Mouse (Mus musculus) myocyte (in vitro differentiated cells): ENCODE measurements at regions not wholly inside any gene's neighbourhood (a gene's known extent, or its start where the extent isn't known, plus 50 kb on each side); places are given as distances from the start of the nearest gene placed in this dataset.
A peak's percentile ranks its signal among the peaks of the same experiment; 100 is the strongest.

Experiments used
- H3K27me3 ChIP-seq: one replicate; pipeline ENCODE4 v1.6.1; 2011; ENCODE audit not compliant: control insufficient read depth, insufficient read depth, insufficient read length
- H3K36me3 ChIP-seq: one replicate; pipeline ENCODE4 v1.6.1; 2011; ENCODE audit not compliant: control insufficient read depth, insufficient read depth
- H3K4me2 ChIP-seq: one replicate; pipeline ENCODE4 v1.6.1; 2011; ENCODE audit warnings: low read depth, control low read depth
- H3K4me3 ChIP-seq: one replicate; pipeline ENCODE4 v1.5.1; 2011; ENCODE audit warnings: mild to moderate bottlenecking, control low read depth, moderate library complexity
- H3K79me2 ChIP-seq: one replicate; pipeline ENCODE4 v1.6.1; 2011; ENCODE audit not compliant: control insufficient read depth, insufficient read depth
- H3ac ChIP-seq: one replicate; pipeline ENCODE4 v1.6.1; 2011; ENCODE audit not compliant: control insufficient read depth, insufficient read length
- CEBPB ChIP-seq: IDR thresholded peaks from 2 replicates; pipeline ENCODE4 v1.6.1; 2011; ENCODE audit warnings: mild to moderate bottlenecking, moderate library complexity; ENCODE audit not compliant: poor library complexity, insufficient read depth, severe bottlenecking
- E2F4 ChIP-seq: IDR thresholded peaks from one replicate; pipeline ENCODE4 v1.6.1; 2011; ENCODE audit warnings: mild to moderate bottlenecking, control low read depth, moderate library complexity; ENCODE audit not compliant: insufficient read depth
- MAX ChIP-seq: IDR thresholded peaks from one replicate; pipeline ENCODE4 v1.6.1; 2011; ENCODE audit warnings: low read depth, mild to moderate bottlenecking, control low read depth
- MYOD1 ChIP-seq, 3 experiments: IDR thresholded peaks; one replicate each; pipeline ENCODE4 v1.6.1; 2011; ENCODE audit warnings: control low read depth in 2 of 3, low read depth in 2 of 3, mild to moderate bottlenecking in 2 of 3, moderate library complexity in 1 of 3; ENCODE audit not compliant: insufficient read length in 2 of 3, control insufficient read depth in 1 of 3
- MYOG ChIP-seq, 3 experiments: IDR thresholded peaks; one replicate each; pipeline ENCODE4 v1.6.1; 2011; ENCODE audit warnings: control low read depth in 2 of 3, low read depth in 2 of 3, mild to moderate bottlenecking in 2 of 3; ENCODE audit not compliant: insufficient read length in 2 of 3, control insufficient read depth in 1 of 3, insufficient read depth in 1 of 3
- POLR2A ChIP-seq: IDR thresholded peaks from one replicate; pipeline ENCODE4 v1.6.1; 2011; ENCODE audit warnings: low read depth, mild to moderate bottlenecking, control low read depth, moderate library complexity; ENCODE audit not compliant: insufficient read length
- POLR2AphosphoS2 ChIP-seq: IDR thresholded peaks from one replicate; pipeline ENCODE4 v1.6.1; 2011; ENCODE audit warnings: low read depth, control low read depth; ENCODE audit not compliant: insufficient read length
- REST ChIP-seq: IDR thresholded peaks from one replicate; pipeline ENCODE4 v1.6.1; 2011; ENCODE audit warnings: mild to moderate bottlenecking, control low read depth, moderate library complexity; ENCODE audit not compliant: insufficient read depth, insufficient read length
- SRF ChIP-seq: IDR thresholded peaks from one replicate; pipeline ENCODE4 v1.6.1; 2011; ENCODE audit warnings: low read depth; ENCODE audit not compliant: control insufficient read depth, insufficient read length
- TCF12 ChIP-seq: IDR thresholded peaks from one replicate; pipeline ENCODE4 v1.6.1; 2011; ENCODE audit warnings: mild to moderate bottlenecking, control low read depth; ENCODE audit not compliant: poor library complexity, insufficient read depth, severe bottlenecking
- TCF3 ChIP-seq: IDR thresholded peaks from one replicate; pipeline ENCODE4 v1.6.1; 2011; ENCODE audit warnings: low read depth, control low read depth; ENCODE audit not compliant: insufficient read length
- USF1 ChIP-seq: IDR thresholded peaks from one replicate; pipeline ENCODE4 v1.6.1; 2011; ENCODE audit warnings: low read depth, mild to moderate bottlenecking, control low read depth, moderate library complexity

DNA sequence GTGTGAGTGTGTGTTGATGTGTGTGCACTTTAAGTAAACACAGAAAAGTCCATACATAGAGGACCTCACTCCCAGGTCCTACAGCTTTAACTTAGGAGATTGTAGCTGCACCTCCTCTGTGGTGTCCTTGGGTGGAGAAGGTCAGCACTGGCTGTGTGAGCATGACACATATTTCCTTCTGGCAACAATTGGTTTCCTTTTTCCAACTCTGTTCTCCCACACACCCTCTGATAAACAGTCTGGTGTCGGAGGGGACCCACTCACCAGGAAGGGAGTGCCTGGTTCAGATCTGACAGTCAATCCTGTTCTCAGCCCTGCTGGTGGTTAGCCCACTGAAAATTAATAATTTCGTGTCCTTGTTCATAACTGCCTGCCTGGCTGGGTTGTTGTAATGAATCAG lies 276.7 kb downstream of the Ccdc91 start:
- Histone ChIP-seq H3K79me2 (no peaks in the 10 kb centered on the region), H3K4me3 (no peak overlapping the region), H3K27me3 (no peaks in the 10 kb centered on the region), H3K36me3 (no peaks in the 10 kb centered on the region), H3K4me2 (no peak overlapping the region), H3ac (no peak overlapping the region)
- TF ChIP-seq TCF12 = no peak
- TF ChIP-seq MYOD1 (IDR thresholded peaks at IDR 0.05; ENCODE audit: control insufficient read depth in 1 of 3, insufficient read length in 2 of 3, low read depth in 2 of 3) = no peak
- no peak for TF ChIP-seq MYOG (IDR thresholded peaks at IDR 0.05; ENCODE audit: control insufficient read depth in 1 of 3, insufficient read depth in 1 of 3, insufficient read length in 2 of 3, low read depth in 2 of 3)
- no peak for TF ChIP-seq POLR2AphosphoS2
- TF ChIP-seq CEBPB = no peak
- no peak for TF ChIP-seq REST
- no peak for TF ChIP-seq E2F4
- TF ChIP-seq POLR2A = no peak
- no peak for TF ChIP-seq SRF
- TF ChIP-seq MAX = no peak
- TF ChIP-seq USF1 = no peak
- no peak for TF ChIP-seq TCF3

DNA sequence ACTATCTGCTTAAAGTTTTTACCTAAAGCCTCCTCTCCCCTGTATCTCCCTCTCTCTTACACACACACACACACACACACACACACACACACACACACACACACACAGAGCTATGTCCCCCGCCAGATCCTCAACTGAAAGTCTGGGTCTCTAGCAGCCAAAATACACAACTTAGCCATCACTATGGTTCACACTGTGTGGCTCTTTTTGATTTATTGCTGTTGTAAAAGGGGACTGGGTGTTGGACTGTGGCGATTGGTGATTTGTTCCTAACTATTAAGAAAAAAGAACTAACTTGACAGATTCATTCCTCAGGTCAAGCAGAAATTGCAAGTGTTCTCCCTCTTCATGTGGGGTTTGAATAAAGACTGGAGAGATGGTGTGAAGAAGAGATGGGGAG lies 278.2 kb downstream of the Ccdc91 start:
- no peaks in the 10 kb centered on the region for H3K27me3 ChIP-seq
- no peaks in the 10 kb centered on the region for H3K36me3 ChIP-seq
- TF ChIP-seq SRF = no peak
- no peak for TF ChIP-seq CEBPB
- TF ChIP-seq TCF12 = no peak
- TF ChIP-seq TCF3 = no peak
- no peak for TF ChIP-seq REST
- TF ChIP-seq POLR2A = no peak
- TF ChIP-seq MYOG (IDR thresholded peaks at IDR 0.05; ENCODE audit: control insufficient read depth in 1 of 3, insufficient read depth in 1 of 3, insufficient read length in 2 of 3, low read depth in 2 of 3) = no peak
- no peak for TF ChIP-seq MAX
- TF ChIP-seq POLR2AphosphoS2 = no peak
- no peak for TF ChIP-seq USF1
- TF ChIP-seq E2F4 = no peak
- TF ChIP-seq MYOD1 (IDR thresholded peaks at IDR 0.05; ENCODE audit: control insufficient read depth in 1 of 3, insufficient read length in 2 of 3, low read depth in 2 of 3) = no peak
- H3K79me2 ChIP-seq = no peaks in the 10 kb centered on the region
- no peak overlapping the region for H3ac ChIP-seq
- H3K4me2 ChIP-seq = no peak overlapping the region
- H3K4me3 ChIP-seq = no peak overlapping the region

DNA sequence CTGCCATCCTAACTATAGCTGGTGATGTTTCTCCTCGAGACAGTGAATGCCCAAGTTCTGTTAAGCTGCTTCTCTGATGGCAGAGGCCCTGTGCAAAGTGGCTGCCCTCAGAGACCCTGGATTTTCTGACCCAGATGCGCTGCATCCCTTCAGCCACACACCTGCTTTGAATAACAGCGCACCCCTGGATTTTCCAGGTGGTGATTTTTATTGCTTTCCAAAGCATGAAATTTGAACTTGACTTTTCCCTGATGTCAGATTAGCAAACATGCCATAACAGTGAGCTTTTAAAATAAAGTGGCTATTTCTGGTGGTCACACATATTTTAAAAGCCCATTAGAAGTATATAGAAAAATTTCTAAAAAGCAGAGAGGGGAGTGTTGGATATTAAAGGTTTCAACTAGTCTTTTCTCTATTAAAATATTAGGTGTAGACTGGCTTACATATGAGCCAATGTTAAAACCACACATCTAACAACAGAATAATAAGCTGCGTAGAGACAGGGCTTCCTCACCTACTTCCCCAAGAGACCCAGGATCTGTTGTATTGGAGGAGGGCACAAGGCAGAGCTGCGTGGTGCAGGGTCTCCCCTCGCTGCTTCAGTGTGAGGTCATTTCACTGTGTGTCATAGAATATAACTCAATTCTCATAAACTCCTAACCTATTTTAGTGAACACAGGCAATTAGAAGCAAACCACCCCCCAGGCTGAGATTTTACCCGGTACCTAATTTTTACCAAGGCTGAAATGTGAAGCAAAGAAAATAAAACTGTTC lies 280.3 kb downstream of the Ccdc91 start:
- H3K79me2 ChIP-seq = no peaks in the 10 kb centered on the region
- H3K36me3 ChIP-seq = no peaks in the 10 kb centered on the region
- H3K27me3 ChIP-seq = no peaks in the 10 kb centered on the region
- no peak overlapping the region for H3ac ChIP-seq
- H3K4me2 ChIP-seq = no peak overlapping the region
- no peak overlapping the region for H3K4me3 ChIP-seq
- no peak for TF ChIP-seq MAX

DNA sequence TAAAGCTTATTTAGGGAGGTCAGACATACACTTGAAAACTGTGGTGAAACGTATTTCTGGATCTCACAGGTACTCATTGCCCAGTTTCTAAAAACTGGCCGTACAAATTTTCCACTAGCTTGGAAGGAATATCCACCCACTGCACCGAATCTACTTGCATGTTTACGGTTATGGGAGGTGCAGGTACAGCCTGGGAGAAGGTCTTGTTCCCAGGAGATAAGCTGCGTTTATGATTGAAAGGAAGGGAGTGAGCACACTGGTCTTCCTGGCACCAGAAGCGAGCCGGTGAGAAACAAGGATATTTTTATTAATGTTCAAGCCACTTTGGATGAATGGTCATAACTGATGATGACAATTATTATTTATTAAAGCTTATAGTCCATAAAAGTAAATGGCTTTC lies 283.9 kb downstream of the Ccdc91 start:
- TF ChIP-seq USF1 (no peak), MYOD1 (IDR thresholded peaks at IDR 0.05; ENCODE audit: control insufficient read depth in 1 of 3, insufficient read length in 2 of 3, low read depth in 2 of 3) (no peak), POLR2A (no peak), POLR2AphosphoS2 (no peak), MYOG (IDR thresholded peaks at IDR 0.05; ENCODE audit: control insufficient read depth in 1 of 3, insufficient read depth in 1 of 3, insufficient read length in 2 of 3, low read depth in 2 of 3) (no peak), TCF12 (no peak), REST (no peak), SRF (no peak), CEBPB (no peak), MAX (no peak), E2F4 (no peak), TCF3 (no peak)
- no peak overlapping the region for H3ac ChIP-seq
- H3K27me3 ChIP-seq = no peaks in the 10 kb centered on the region
- no peaks in the 10 kb centered on the region for H3K36me3 ChIP-seq
- H3K4me2 ChIP-seq = peak overlapping the region; percentile 52
- H3K4me3 ChIP-seq = no peak overlapping the region
- no peaks in the 10 kb centered on the region for H3K79me2 ChIP-seq

DNA sequence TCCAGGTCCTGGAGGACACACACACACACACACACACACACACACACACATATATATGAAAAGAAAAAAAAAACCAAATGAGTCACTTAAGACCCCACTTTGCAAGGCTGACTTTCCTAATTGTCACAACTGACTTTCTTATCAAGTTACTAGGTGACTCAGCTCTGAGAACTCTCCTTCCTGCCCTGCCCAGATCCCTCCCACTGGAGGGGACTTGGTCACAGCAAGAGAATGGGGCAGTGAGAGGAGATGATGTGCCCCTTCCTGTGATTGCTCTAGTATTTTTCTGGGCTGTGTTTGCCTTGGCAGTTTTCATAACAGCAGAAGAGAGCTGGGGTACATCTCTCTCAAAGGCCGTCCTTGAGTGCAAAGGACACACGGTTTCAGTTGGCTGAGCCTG lies 284.5 kb downstream of the Ccdc91 start:
- Histone ChIP-seq H3ac (no peak overlapping the region), H3K27me3 (no peaks in the 10 kb centered on the region), H3K79me2 (no peaks in the 10 kb centered on the region), H3K36me3 (no peaks in the 10 kb centered on the region), H3K4me3 (no peak overlapping the region), H3K4me2 (peak overlapping the region; percentile 52)
- no peak for TF ChIP-seq TCF12
- TF ChIP-seq POLR2A = no peak
- TF ChIP-seq MYOD1 (IDR thresholded peaks at IDR 0.05; ENCODE audit: control insufficient read depth in 1 of 3, insufficient read length in 2 of 3, low read depth in 2 of 3) = no peak
- no peak for TF ChIP-seq CEBPB
- no peak for TF ChIP-seq MYOG (IDR thresholded peaks at IDR 0.05; ENCODE audit: control insufficient read depth in 1 of 3, insufficient read depth in 1 of 3, insufficient read length in 2 of 3, low read depth in 2 of 3)
- no peak for TF ChIP-seq USF1
- TF ChIP-seq E2F4 = no peak
